ENCODE assay signal across 18 mouse cellular contexts in the genomic region with DNA sequence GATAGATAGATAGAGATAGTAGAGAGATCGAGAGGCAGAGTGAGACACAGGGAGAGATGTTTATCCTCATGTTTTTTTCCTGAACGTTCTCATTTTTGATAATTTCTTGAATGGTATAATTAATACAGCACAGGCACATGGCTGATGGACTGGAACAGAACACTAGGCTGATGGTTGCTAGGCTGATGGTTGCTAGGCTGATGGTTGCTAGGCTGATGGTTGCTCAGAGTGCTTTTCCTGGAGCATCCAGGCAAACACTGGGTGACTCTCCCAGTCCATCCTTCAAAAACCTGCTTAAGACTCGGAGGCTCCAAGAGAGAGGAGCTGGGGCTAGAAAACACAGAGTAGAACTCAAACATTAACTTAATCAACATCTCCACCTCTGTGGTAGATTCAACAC.
A peak's percentile ranks its signal among the peaks of the same experiment; 100 is the strongest.
DNase-seq lines count a peak whose midpoint lies in the region; ATAC-seq and TF ChIP-seq lines count a peak whose summit lies in the region.
"Had no signal": no experiment of that assay in that cellular context is flagged by ENCODE, and none has a peak within 500 bp of the region (broad histone marks: within the 10 kb centered on the region; RNA-seq: fewer than 3 reads in every experiment).

No protein-coding gene starts in this region.

- no peak overlapping the region for H3K4me2 ChIP-seq in midbrain, postnatal 0 days (ENCODE audit: low read depth, low read length, poor library complexity, severe bottlenecking)
- no peak overlapping the region for H3K4me2 ChIP-seq in midbrain, embryonic 11.5 days
- H3K4me2 ChIP-seq in lung, postnatal 0 days (replicated peaks; ENCODE audit: low read depth, low read length) = no peak overlapping the region
- H3K4me2 ChIP-seq: heart, embryonic 12.5 days; midbrain, embryonic 13.5 days had no signal

- H3K36me3 ChIP-seq in midbrain, postnatal 0 days (ENCODE audit: insufficient read depth, low read length) = no peaks in the 10 kb centered on the region
- no peaks in the 10 kb centered on the region for H3K36me3 ChIP-seq in midbrain, embryonic 11.5 days (ENCODE audit: control insufficient read depth, insufficient read depth, low read length)
- H3K36me3 ChIP-seq in lung, postnatal 0 days (ENCODE audit: insufficient read depth, low read length) = no peaks in the 10 kb centered on the region
- H3K36me3 ChIP-seq: heart, embryonic 12.5 days; midbrain, embryonic 13.5 days had no signal

- ATAC-seq in frontal cortex, adult (ENCODE audit: low TSS enrichment) = no peak
- peak; percentile 78; the same call in 1 of the 2 replicates for ATAC-seq in midbrain, postnatal 0 days (ENCODE audit: low FRiP score)
- no peak for ATAC-seq in midbrain, embryonic 11.5 days (ENCODE audit: low FRiP score)
- ATAC-seq in lung, postnatal 0 days = no peak
- ATAC-seq: midbrain, embryonic 13.5 days had no signal

- TF ChIP-seq CTCF in midbrain, postnatal 0 days (IDR thresholded peaks at IDR 0.05) = no peak
- no peak for TF ChIP-seq CTCF in lung, postnatal 0 days (IDR thresholded peaks at IDR 0.05)

- no peak overlapping the region for H3K4me3 ChIP-seq in midbrain, postnatal 0 days (ENCODE audit: low read depth, low read length)
- H3K4me3 ChIP-seq in midbrain, embryonic 11.5 days (ENCODE audit: low read depth, low read length) = no peak overlapping the region
- H3K4me3 ChIP-seq in lung, postnatal 0 days (ENCODE audit: low read depth, low read length) = no peak overlapping the region
- H3K4me3 ChIP-seq: erythroblast, embryonic 14.5 days; heart, embryonic 12.5 days; midbrain, embryonic 13.5 days had no signal

- no peak overlapping the region for H3K27ac ChIP-seq in midbrain, postnatal 0 days (ENCODE audit: low read depth, low read length)
- no peak overlapping the region for H3K27ac ChIP-seq in midbrain, embryonic 11.5 days (ENCODE audit: low read depth, low read length)
- H3K27ac ChIP-seq in lung, postnatal 0 days (ENCODE audit: low read length) = no peak overlapping the region
- H3K27ac ChIP-seq: midbrain, embryonic 13.5 days had no signal

- no peaks in the 10 kb centered on the region for H3K4me1 ChIP-seq in midbrain, postnatal 0 days (ENCODE audit: insufficient read depth, low read length)
- H3K4me1 ChIP-seq in midbrain, embryonic 11.5 days (ENCODE audit: control insufficient read depth, insufficient read depth, low read length) = no peaks in the 10 kb centered on the region
- no peaks in the 10 kb centered on the region for H3K4me1 ChIP-seq in lung, postnatal 0 days (ENCODE audit: insufficient read depth, low read depth, low read length)
- H3K4me1 ChIP-seq: heart, embryonic 12.5 days; midbrain, embryonic 13.5 days had no signal

- no peak overlapping the region for H3K9ac ChIP-seq in midbrain, postnatal 0 days (replicated peaks; ENCODE audit: low read length, poor library complexity, severe bottlenecking)
- H3K9ac ChIP-seq in midbrain, embryonic 11.5 days (ENCODE audit: low read length) = no peak overlapping the region
- H3K9ac ChIP-seq in lung, postnatal 0 days (replicated peaks; ENCODE audit: low read depth) = no peak overlapping the region
- H3K9ac ChIP-seq: heart, embryonic 12.5 days; midbrain, embryonic 13.5 days had no signal

- no peaks in the 10 kb centered on the region for H3K9me3 ChIP-seq in midbrain, postnatal 0 days (ENCODE audit: low read length)
- H3K9me3 ChIP-seq in midbrain, embryonic 11.5 days (ENCODE audit: control insufficient read depth, low read length) = no peaks in the 10 kb centered on the region
- H3K9me3 ChIP-seq in lung, postnatal 0 days (ENCODE audit: low read length) = no peaks in the 10 kb centered on the region
- H3K9me3 ChIP-seq: heart, embryonic 12.5 days; midbrain, embryonic 13.5 days had no signal

- no peaks in the 10 kb centered on the region for H3K27me3 ChIP-seq in midbrain, postnatal 0 days (ENCODE audit: insufficient read depth, low read length)
- no peaks in the 10 kb centered on the region for H3K27me3 ChIP-seq in midbrain, embryonic 11.5 days (ENCODE audit: control insufficient read depth, insufficient read depth, low read length)
- H3K27me3 ChIP-seq in lung, postnatal 0 days (replicated peaks; ENCODE audit: insufficient read depth, low read length) = no peaks in the 10 kb centered on the region
- H3K27me3 ChIP-seq: heart, embryonic 12.5 days; midbrain, embryonic 13.5 days had no signal

- 72% methylated on average over 3 of the region's 3 CpGs for WGBS in midbrain, postnatal 0 days
- 84% methylated on average over 3 of the region's 3 CpGs for WGBS in midbrain, embryonic 11.5 days
- WGBS in lung, postnatal 0 days = 71% methylated on average over 3 of the region's 3 CpGs

- peak; percentile 13 to 18 for DNase-seq in frontal cortex, postnatal 10 days (ENCODE audit: low spot score in 2 of 2)
- DNase-seq in midbrain, postnatal 0 days (ENCODE audit: low spot score) = peak; percentile 22
- DNase-seq in midbrain, embryonic 11.5 days (ENCODE audit: low spot score, missing footprints) = no peak
- DNase-seq in layer of hippocampus, adult 9-10 months (ENCODE audit: low spot score) = peak; percentile 25
- DNase-seq in right cerebral cortex, postnatal 36 days (ENCODE audit: low spot score in 2 of 2) = peak; percentile 3 to 15
- DNase-seq in retina, postnatal 1 day = no peak
- no peak for DNase-seq in lung, postnatal 0 days (ENCODE audit: low spot score)
- DNase-seq: adrenal gland, postnatal 10 days; cerebellum, adult 18-20 months; kidney, adult 18-20 months; kidney, postnatal 10 days; liver; lung, adult 2 months; lung, postnatal 4 days had no signal

- TF ChIP-seq EP300 in lung, postnatal 0 days (IDR thresholded peaks at IDR 0.05) = no peak

Comparison
In these comparisons a context has a peak if more than half of its experiments do, and no peak if none do; other contexts are left out.
1. DNase-seq: peak in frontal cortex, postnatal 10 days (2 of 2), midbrain, postnatal 0 days (single experiment), layer of hippocampus, adult 9-10 months (single experiment) and right cerebral cortex, postnatal 36 days (2 of 2); none in midbrain, embryonic 11.5 days (single experiment), retina, postnatal 1 day (single experiment) and lung, postnatal 0 days (single experiment).